Mouse (Mus musculus) lung, embryonic 14.5 days (tissue): ENCODE data around the gene Ccnl2. TPM values are rescaled to one million over a fixed set of nuclear protein-coding genes. Genes with fewer than 3 reads are reported as not detected.

ENCODE experiments used
- ATAC-seq: fragments of 200-750 bp; cut with Nextera tagmentation; 2 replicates; pipeline ENCODE4 v1.8.0; 2017; ENCODE audit warnings: mild to moderate bottlenecking, moderate TSS enrichment, moderate library complexity; ENCODE audit not compliant: insufficient read depth
- DNase-seq: peaks from one replicate; pipeline ENCODE4 v3.0.0-alpha.2; 2015
- H3K27ac ChIP-seq: fragments of 300-500 bp; sonication (generic); 2 replicates; pipeline ENCODE4 v1.5.1; 2014; ENCODE audit warnings: low read depth, mild to moderate bottlenecking, moderate library complexity
- H3K27me3 ChIP-seq: fragments of 300-500 bp; sonication (generic); 2 replicates; pipeline ENCODE4 v1.6.1; 2014; ENCODE audit warnings: low read length, control low read depth; ENCODE audit not compliant: insufficient read depth
- H3K36me3 ChIP-seq: fragments of 300-500 bp; sonication (generic); 2 replicates; pipeline ENCODE4 v1.6.1; 2014; ENCODE audit warnings: control low read depth; ENCODE audit not compliant: insufficient read depth
- H3K4me1 ChIP-seq: fragments of 300-500 bp; sonication (generic); 2 replicates; pipeline ENCODE4 v1.6.1; 2014; ENCODE audit warnings: antibody characterized with exemption, control low read depth; ENCODE audit not compliant: insufficient read depth
- H3K4me2 ChIP-seq: fragments of 300-500 bp; sonication (generic); 2 replicates; pipeline ENCODE4 v1.6.1; 2014; ENCODE audit warnings: mild to moderate bottlenecking
- H3K4me3 ChIP-seq: fragments of 300-500 bp; sonication (generic); 2 replicates; pipeline ENCODE4 v1.5.1; 2014; ENCODE audit warnings: low read depth, low read length
- H3K9ac ChIP-seq: fragments of 300-500 bp; sonication (generic); 2 replicates; pipeline ENCODE4 v1.6.1; 2014
- H3K9me3 ChIP-seq: fragments of 300-500 bp; sonication (generic); 2 replicates; pipeline ENCODE4 v1.6.1; 2016; ENCODE audit warnings: low read depth, low read length, control low read depth
- CTCF ChIP-seq: IDR thresholded peaks from 2 replicates; pipeline ENCODE4 v1.5.1; 2016; ENCODE audit warnings: antibody characterized with exemption, low read depth
- WGBS: fragments of 180-500 bp; shearing (Covaris S2); extraction: QIAGEN DNeasy Blood & Tissue Kit; methylation state at CpG from one replicate; pipeline ENCODE4 v1.1.7; 2014; 5-methylcytosine and 5-hydroxymethylcytosine counted together
- polyA plus RNA-seq: library from polyadenylated mRNA; unstranded; fragments of >200 nt; fragmentation: Nextera tagmentation; extraction: Ambion mirVana; gene quantifications from 2 replicates; pipeline ENCODE4 v1.2.1, GENCODE M21; 2014

Ccnl2 gene
- polyA plus RNA-seq, 1 experiment from 2014 or later, result 174 TPM

DNA sequence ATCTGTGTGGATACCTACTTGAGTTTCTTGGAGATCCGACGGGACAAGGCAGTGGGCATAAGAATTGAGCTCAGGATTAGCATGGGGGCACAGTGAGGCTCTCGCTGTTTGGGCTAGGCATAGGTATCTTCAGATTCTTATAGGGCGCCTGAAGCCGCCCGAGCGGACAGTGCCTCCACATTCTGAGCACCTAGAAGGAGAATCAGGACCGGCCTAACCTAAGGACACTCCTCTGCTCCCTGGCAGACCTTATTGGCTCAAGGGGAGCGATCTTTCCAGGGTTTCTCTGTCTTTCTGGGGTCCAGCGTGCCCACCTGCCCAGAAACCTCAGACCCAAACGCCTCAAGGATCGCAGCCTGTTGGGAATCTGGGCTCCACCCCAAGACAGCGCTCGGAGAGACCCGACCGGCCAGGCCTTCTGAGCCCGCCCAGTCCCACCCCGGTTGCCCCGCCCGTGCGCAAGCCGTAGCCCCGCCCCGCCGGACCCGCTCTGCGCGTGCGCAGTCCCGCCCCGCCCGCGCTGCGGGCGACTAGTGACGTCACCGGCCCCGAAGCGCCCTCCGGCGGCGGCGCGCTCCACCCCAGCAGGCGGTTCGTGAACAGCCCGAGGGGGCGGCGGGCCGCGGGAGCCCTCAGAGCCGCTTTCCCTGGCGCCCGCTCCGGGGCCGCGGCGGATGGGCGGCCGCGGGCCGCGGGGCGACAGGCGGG, 34.7 kb downstream of the Ccnl2 start, which contains the start of gene Dvl1:
Gene Dvl1, plus strand, starts transcription at position 532 of the 708 bp plus-strand sequence.
- DNase-seq (peak; percentile 96), ATAC-seq (peak; percentile 93)
- Histone ChIP-seq H3K36me3 (peaks cover 25% of the 10 kb centered on the region; the same call in 1 of the 2 replicates), H3K4me3 (peak within 1 kb of the TSS; percentile 87), H3K4me1 (peaks cover 8% of the 10 kb centered on the region; the same call in 1 of the 2 replicates), H3K4me2 (peak within 1 kb of the TSS; percentile 96), H3K9ac (peak within 1 kb of the TSS; percentile 83), H3K9me3 (no peaks in the 10 kb centered on the region), H3K27ac (peak within 1 kb of the TSS; percentile 51; the same call in 1 of the 2 replicates), H3K27me3 (no peaks in the 10 kb centered on the region)
- TF ChIP-seq CTCF, result no peak; the same call in 1 of the 2 replicates
- WGBS, result 1% methylated on average over 52 of the region's 65 CpGs

DNA sequence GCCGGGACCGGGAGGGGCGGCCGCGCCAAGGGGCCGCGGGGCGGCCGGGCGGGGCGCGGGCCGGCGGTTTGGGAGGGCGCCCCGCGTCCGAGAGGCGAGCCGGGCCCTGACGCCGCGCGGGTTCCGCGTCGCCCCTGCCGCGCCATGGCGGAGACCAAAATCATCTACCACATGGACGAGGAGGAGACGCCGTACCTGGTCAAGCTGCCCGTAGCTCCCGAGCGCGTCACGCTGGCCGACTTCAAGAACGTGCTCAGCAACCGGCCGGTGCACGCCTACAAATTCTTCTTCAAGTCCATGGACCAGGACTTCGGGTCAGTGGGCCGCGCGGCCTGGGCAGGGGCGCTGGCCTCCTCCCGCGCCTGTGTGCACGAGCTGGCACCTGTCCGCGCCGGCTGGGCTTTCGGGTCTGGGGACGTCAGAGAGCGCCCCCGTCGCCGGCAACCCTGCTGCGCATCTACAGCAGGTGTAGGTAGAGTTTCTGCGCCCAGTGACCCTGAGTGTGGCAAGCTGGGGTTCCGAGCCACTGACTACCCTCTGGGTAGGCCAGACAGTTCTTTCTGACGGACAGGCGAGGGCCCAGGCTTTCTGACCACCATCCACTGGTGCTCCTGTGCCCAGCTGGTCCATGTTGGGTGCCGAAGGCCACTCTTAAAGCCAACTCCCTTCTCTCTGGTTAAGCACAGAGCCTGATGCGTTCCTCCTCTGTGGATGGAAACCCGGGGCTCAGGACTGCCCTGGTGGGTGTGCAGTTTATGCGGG, 35.5 kb downstream of the Ccnl2 start:
- H3K9ac ChIP-seq, result peak overlapping the region; percentile 83
- H3K4me3 ChIP-seq, result peak overlapping the region; percentile 87
- H3K4me1 ChIP-seq, result peaks cover 8% of the 10 kb centered on the region; the same call in 1 of the 2 replicates
- WGBS, result 2% methylated on average over 69 of the region's 69 CpGs
- ATAC-seq (peak; percentile 52), DNase-seq (peak; percentile 48)
- peaks cover 20% of the 10 kb centered on the region; the same call in 1 of the 2 replicates for H3K36me3 ChIP-seq
- TF ChIP-seq CTCF, result no peak
- peak overlapping the region; percentile 96 for H3K4me2 ChIP-seq
- H3K9me3 ChIP-seq, result no peaks in the 10 kb centered on the region
- peak overlapping the region; percentile 51; the same call in 1 of the 2 replicates for H3K27ac ChIP-seq
- H3K27me3 ChIP-seq, result no peaks in the 10 kb centered on the region

DNA sequence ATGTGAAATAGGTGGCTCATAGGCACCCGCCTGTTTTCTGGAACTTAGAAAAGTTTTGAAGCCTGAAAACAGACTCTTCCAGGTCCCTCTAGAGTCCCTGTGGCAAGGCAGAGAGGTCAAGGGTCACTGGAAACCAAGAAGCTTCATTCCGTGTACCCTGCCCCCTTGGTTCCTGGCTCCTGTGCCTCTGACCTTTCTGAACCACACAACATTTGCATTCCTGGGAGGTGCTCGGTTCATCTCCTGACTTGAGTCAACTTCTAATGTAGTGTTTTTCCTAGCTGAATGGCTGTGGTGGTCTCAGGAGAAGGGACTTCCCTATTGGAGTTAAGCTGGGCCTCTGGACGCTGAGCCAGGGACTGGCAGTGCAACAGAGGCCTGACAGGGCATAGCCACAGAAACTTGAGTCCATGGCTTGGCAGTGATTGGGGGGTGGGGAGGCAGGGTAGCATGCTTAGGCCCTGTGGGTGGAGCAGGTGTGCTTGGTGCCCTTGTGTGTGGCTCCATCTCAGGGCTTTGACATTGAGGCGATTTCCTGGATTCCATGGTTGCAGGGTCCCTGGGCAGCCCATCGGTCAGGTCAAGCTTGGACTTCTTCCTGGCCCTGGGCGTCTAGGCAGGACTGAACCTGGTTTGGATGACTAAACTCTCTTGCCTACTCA, 36.3 kb downstream of the Ccnl2 start:
- Histone ChIP-seq H3K27me3 (no peaks in the 10 kb centered on the region), H3K9me3 (no peaks in the 10 kb centered on the region), H3K4me3 (peak overlapping the region; percentile 87), H3K9ac (peak overlapping the region; percentile 83), H3K4me2 (peak overlapping the region; percentile 96), H3K36me3 (peaks cover 15% of the 10 kb centered on the region; the same call in 1 of the 2 replicates), H3K27ac (no peak overlapping the region), H3K4me1 (peaks cover 8% of the 10 kb centered on the region; the same call in 1 of the 2 replicates)
- WGBS, result 62% methylated on average over 7 of the region's 7 CpGs
- ATAC-seq (no peak), DNase-seq (no peak)
- no peak for TF ChIP-seq CTCF

DNA sequence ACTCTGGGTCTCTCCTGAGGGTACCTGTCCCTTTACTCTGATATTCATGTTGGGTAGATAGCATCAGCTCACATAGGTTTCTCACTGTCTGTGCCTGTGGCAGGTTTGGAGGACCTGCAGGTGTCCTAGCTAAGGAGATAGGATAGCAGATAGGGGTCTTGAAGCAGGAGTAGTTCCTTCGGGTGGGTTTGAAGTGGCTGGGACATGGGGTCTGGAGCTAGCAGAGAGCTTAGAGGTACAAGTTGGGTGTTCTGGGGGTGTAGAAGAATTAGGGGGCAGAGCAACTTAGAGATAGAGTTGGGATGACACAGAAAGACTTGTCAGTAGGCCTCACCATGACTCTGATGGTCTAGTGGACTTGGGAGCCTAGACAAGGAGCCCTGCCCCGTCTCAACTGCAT, 37.1 kb downstream of the Ccnl2 start:
- H3K9ac ChIP-seq, result peak overlapping the region; percentile 6; the same call in 1 of the 2 replicates
- no peak overlapping the region for H3K27ac ChIP-seq

DNA sequence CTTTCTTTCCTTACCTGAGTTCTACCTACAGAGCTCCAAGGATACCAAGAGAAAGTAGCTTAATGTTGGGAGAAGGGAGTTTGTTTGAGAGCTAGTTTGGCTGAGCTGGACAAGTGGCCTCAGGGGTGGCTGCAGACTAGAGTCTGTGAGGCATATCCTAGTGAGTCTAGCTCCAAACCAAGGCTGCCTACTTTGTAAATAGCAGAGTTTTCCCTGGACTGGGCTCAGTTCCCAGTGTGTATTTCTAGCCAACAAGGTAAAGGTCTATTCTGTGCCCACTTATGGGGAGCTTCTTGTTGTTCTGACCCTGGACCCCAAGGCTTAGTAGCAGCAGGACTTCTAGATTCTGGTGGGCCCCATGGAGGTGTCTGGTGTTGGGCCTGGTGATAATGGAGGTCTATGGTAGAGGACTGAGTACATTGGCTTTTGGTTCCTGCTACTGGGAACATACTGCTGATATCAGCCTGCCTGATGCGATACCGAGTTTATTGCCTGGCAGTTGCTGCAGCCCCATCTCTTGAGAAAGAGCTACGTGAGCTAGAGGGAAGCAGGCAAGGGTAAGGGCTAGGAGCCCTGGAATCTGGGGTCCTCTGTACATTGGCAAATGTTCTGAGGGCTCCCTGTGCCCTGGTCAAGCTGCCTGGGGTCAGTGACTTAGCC, 37.6 kb downstream of the Ccnl2 start:
- WGBS, result 93% methylated on average over 3 of the region's 3 CpGs
- ATAC-seq (no peak), DNase-seq (no peak)
- Histone ChIP-seq H3K36me3 (peaks cover 21% of the 10 kb centered on the region; the same call in 1 of the 2 replicates), H3K27me3 (no peaks in the 10 kb centered on the region), H3K9ac (peak overlapping the region; percentile 6; the same call in 1 of the 2 replicates), H3K27ac (no peak overlapping the region), H3K4me3 (no peak overlapping the region), H3K4me2 (no peak overlapping the region), H3K4me1 (peaks cover 8% of the 10 kb centered on the region; the same call in 1 of the 2 replicates), H3K9me3 (no peaks in the 10 kb centered on the region)
- no peak for TF ChIP-seq CTCF

More for the DNA sequence above, 37.1 kb downstream of the Ccnl2 start:
- Histone ChIP-seq H3K27me3 (no peaks in the 10 kb centered on the region), H3K4me2 (peak overlapping the region; percentile 96), H3K4me1 (peaks cover 8% of the 10 kb centered on the region; the same call in 1 of the 2 replicates), H3K9me3 (no peaks in the 10 kb centered on the region), H3K36me3 (peaks cover 15% of the 10 kb centered on the region; the same call in 1 of the 2 replicates), H3K4me3 (no peak overlapping the region)
- DNase-seq (no peak), ATAC-seq (no peak)
- WGBS, result 91% methylated on average over 2 of the region's 2 CpGs
- TF ChIP-seq CTCF, result no peak

DNA sequence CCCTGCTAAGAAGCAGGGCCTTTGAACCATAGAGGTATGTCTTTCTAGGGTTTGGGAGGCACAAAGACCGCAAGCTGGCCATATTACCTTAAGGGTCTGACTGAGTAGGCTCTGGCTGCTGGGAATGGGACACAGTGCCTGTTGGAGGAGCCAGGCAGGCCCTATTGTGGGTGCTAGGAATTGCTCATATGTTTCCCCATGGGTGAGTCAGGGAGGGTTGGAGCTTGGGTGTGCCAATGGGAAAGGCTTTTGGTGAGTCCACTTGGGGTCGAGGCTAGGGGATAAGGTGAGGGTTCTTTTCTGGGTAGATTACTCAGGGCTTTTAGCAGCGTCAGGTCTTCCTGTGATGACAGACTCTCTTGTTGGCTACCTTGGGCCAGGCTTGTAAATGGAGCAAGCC, 39.1 kb downstream of the Ccnl2 start:
- no peaks in the 10 kb centered on the region for H3K9me3 ChIP-seq
- H3K9ac ChIP-seq, result no peak overlapping the region
- no peak overlapping the region for H3K4me2 ChIP-seq
- H3K36me3 ChIP-seq, result peaks cover 31% of the 10 kb centered on the region
- H3K27me3 ChIP-seq, result no peaks in the 10 kb centered on the region
- DNase-seq (no peak), ATAC-seq (no peak)
- H3K4me3 ChIP-seq, result no peak overlapping the region
- 84% methylated on average over 3 of the region's 3 CpGs for WGBS
- no peak overlapping the region for H3K27ac ChIP-seq
- H3K4me1 ChIP-seq, result peaks cover 8% of the 10 kb centered on the region; the same call in 1 of the 2 replicates
- TF ChIP-seq CTCF, result no peak
